Mouse (Mus musculus) spleen, adult 2 months (tissue): ENCODE data around the gene Tbc1d20. TPM values are rescaled to one million over a fixed set of nuclear protein-coding genes. Genes with fewer than 3 reads are reported as not detected.

Source experiments
- DNase-seq, 2 experiments: peaks; one replicate each; pipeline versions ENCODE4 v3.0.0 to v3.0.0-alpha.2; 2012 to 2021; ENCODE audit warnings: low spot score in 2 of 2, low read depth in 1 of 2
- H3K27ac ChIP-seq: fragments of 200-500 bp; 2 replicates; pipeline ENCODE4 v1.5.1; 2012; ENCODE audit warnings: low read length, inconsistent platforms; ENCODE audit not compliant: insufficient read depth
- H3K27me3 ChIP-seq: fragments of 200-500 bp; 2 replicates; pipeline ENCODE4 v1.6.1; 2012; ENCODE audit warnings: mild to moderate bottlenecking, moderate library complexity, low read length, inconsistent platforms; ENCODE audit not compliant: control insufficient read depth, insufficient read depth
- H3K36me3 ChIP-seq: fragments of 200-500 bp; 2 replicates; pipeline ENCODE4 v1.6.1; 2012; ENCODE audit warnings: mild to moderate bottlenecking, low read length, inconsistent platforms; ENCODE audit not compliant: control insufficient read depth, insufficient read depth
- H3K4me1 ChIP-seq: fragments of 200-500 bp; 2 replicates; pipeline ENCODE4 v1.6.1; 2011; ENCODE audit warnings: inconsistent platforms; ENCODE audit not compliant: control insufficient read depth, insufficient read depth, insufficient read length
- H3K4me3 ChIP-seq: fragments of 200-500 bp; 2 replicates; pipeline ENCODE4 v1.5.1; 2011; ENCODE audit warnings: mild to moderate bottlenecking, inconsistent platforms; ENCODE audit not compliant: insufficient read depth, insufficient read length; ENCODE audit errors: extremely low read depth
- CTCF ChIP-seq: fragments of 200-500 bp; IDR thresholded peaks from 2 replicates; pipeline ENCODE4 v1.5.1; 2011; ENCODE audit warnings: mild to moderate bottlenecking, inconsistent platforms; ENCODE audit not compliant: insufficient read depth, insufficient read length, insufficient replicate concordance; ENCODE audit errors: extremely low read depth
- POLR2A ChIP-seq: fragments of 200-500 bp; IDR thresholded peaks from 2 replicates; pipeline ENCODE4 v1.6.1; 2011; ENCODE audit warnings: low read depth, low read length, inconsistent platforms
- WGBS: fragments of 180-500 bp; shearing (Covaris S2); methylation state at CpG from one replicate; pipeline ENCODE4 v1.1.7; 2018; 5-methylcytosine and 5-hydroxymethylcytosine counted together
- polyA plus RNA-seq: library from polyadenylated mRNA; depleted of rRNA; stranded (reverse); fragments of >200 nt; gene quantifications from 2 replicates; pipeline ENCODE4 v1.2.3, GENCODE M21; 2012

The Tbc1d20 gene
- polyA plus RNA-seq, 1 experiment, result 39.5 TPM

- Histone ChIP-seq H3K4me3 (no peak overlapping the region), H3K27ac (no peak overlapping the region), H3K4me1 (no peaks in the 10 kb centered on the region), H3K27me3 (no peaks in the 10 kb centered on the region), H3K36me3 (peaks cover 47% of the 10 kb centered on the region)
- 94% methylated on average over 14 of the region's 14 CpGs for WGBS
- no peak for DNase-seq
- TF ChIP-seq POLR2A (no peak), CTCF (no peak)
These were observed 30.3 kb downstream of the Tbc1d20 start for GRCm38 (mm10) chr2:152323971-152324370.

- no peak for DNase-seq
- H3K36me3 ChIP-seq, result peaks cover 45% of the 10 kb centered on the region
- H3K27me3 ChIP-seq, result no peaks in the 10 kb centered on the region
- no peak for TF ChIP-seq POLR2A
- no peak for TF ChIP-seq CTCF
- H3K27ac ChIP-seq, result no peak overlapping the region
- H3K4me3 ChIP-seq, result no peak overlapping the region
- no peaks in the 10 kb centered on the region for H3K4me1 ChIP-seq
- WGBS, result 88% methylated on average over 3 of the region's 3 CpGs
These were observed 31.2 kb downstream of the Tbc1d20 start for GRCm38 (mm10) chr2:152324842-152325241.

- WGBS, result 96% methylated on average over 13 of the region's 13 CpGs
- no peak for TF ChIP-seq POLR2A
- TF ChIP-seq CTCF, result no peak
- Histone ChIP-seq H3K4me1 (peaks cover 8% of the 10 kb centered on the region; the same call in 1 of the 2 replicates), H3K27me3 (no peaks in the 10 kb centered on the region), H3K27ac (no peak overlapping the region), H3K36me3 (peaks cover 42% of the 10 kb centered on the region), H3K4me3 (no peak overlapping the region)
- no peak for DNase-seq
These were observed 32.5 kb downstream of the Tbc1d20 start for GRCm38 (mm10) chr2:152326157-152326556.

- Histone ChIP-seq H3K36me3 (peaks cover 39% of the 10 kb centered on the region), H3K4me3 (no peak overlapping the region), H3K27me3 (no peaks in the 10 kb centered on the region), H3K4me1 (peaks cover 11% of the 10 kb centered on the region; the same call in 1 of the 2 replicates), H3K27ac (no peak overlapping the region)
- TF ChIP-seq CTCF, result no peak
- no peak for TF ChIP-seq POLR2A
- no peak for DNase-seq
- WGBS, result 92% methylated on average over 8 of the region's 8 CpGs
These were observed 33.0 kb downstream of the Tbc1d20 start for GRCm38 (mm10) chr2:152326654-152327053.

- H3K27ac ChIP-seq, result no peak overlapping the region
- no peak for DNase-seq
- peaks cover 11% of the 10 kb centered on the region; the same call in 1 of the 2 replicates for H3K4me1 ChIP-seq
- no peaks in the 10 kb centered on the region for H3K27me3 ChIP-seq
- TF ChIP-seq POLR2A, result no peak
- no peak for TF ChIP-seq CTCF
- H3K36me3 ChIP-seq, result peaks cover 29% of the 10 kb centered on the region
- 84% methylated on average over 5 of the region's 5 CpGs for WGBS
- no peak overlapping the region for H3K4me3 ChIP-seq
These were observed 34.4 kb downstream of the Tbc1d20 start for GRCm38 (mm10) chr2:152327980-152328379.

GRCm38 (mm10) chr2:152330858-152331423 is 37.3 kb downstream of the Tbc1d20 start:
- no peak for DNase-seq
- Histone ChIP-seq H3K27me3 (no peaks in the 10 kb centered on the region), H3K4me1 (peaks cover 11% of the 10 kb centered on the region; the same call in 1 of the 2 replicates), H3K27ac (no peak overlapping the region), H3K4me3 (no peak overlapping the region), H3K36me3 (peaks cover 10% of the 10 kb centered on the region)
- WGBS, result 37% methylated on average over 7 of the region's 7 CpGs
- TF ChIP-seq POLR2A, result no peak
- no peak for TF ChIP-seq CTCF

- Histone ChIP-seq H3K4me1 (peaks cover 11% of the 10 kb centered on the region; the same call in 1 of the 2 replicates), H3K4me3 (peak within 1 kb of the TSS; percentile 99), H3K27ac (peak within 1 kb of the TSS; percentile 98), H3K27me3 (no peaks in the 10 kb centered on the region), H3K36me3 (peaks cover 3% of the 10 kb centered on the region)
- under 1% methylated on average over 54 of the region's 54 CpGs for WGBS
- peak; percentile 77 to 87 for DNase-seq
- TF ChIP-seq CTCF, result no peak
- TF ChIP-seq POLR2A, result peak; percentile 79
These were observed 38.6 kb downstream of the Tbc1d20 start, which contains the start of gene Rbck1 for GRCm38 (mm10) chr2:152332101-152332825. Gene Rbck1, minus strand, starts transcription at chr2:152332653.
